Mouse (Mus musculus) gastrocnemius, adult 18-20 months (tissue): Measurements from ENCODE around the gene Olfr1120. TPM values are rescaled to one million over a fixed set of nuclear protein-coding genes. Genes with fewer than 3 reads are reported as not detected.
"Not testable (repeated sequence)": the region's sequence is repeated elsewhere in the genome, so short reads cannot be mapped to it uniquely, and the experiment has no call there.

ENCODE experiments used
- DNase-seq: peaks from one replicate; pipeline ENCODE4 v3.0.0; 2021; ENCODE audit warnings: low spot score
- long read RNA-seq, 2 experiments: library from polyadenylated mRNA; stranded (forward); transcript quantifications; one replicate each; pipeline ENCODE4 v2.0.0; 2021
- total RNA-seq, 2 experiments: library from RNA; stranded (reverse); gene quantifications; 2 replicates each; pipeline ENCODE4 v1.2.3; 2021

The Olfr1120 gene
- total RNA-seq: not detected
- long read RNA-seq, experiment 1: 0 reads
- long read RNA-seq, experiment 2: 0 reads

DNA sequence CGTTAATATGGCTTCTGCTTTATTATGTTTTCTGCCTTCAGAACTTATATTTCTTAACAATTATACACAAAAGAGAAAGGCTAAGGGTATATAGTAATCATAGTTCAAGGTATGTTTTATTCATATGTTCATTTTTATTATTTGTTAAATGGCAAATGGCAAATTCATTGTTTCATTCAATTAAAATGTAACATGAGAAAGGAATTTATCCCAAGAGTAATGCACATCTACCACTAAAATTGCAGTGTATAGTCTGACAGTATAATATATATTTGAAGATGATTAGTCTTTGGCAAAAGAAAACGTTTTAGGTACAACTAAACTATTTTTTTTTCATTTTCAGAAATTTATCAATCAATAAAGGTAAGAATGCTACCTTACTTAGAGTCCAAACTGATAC lies at the start of gene Olfr1120:
Olfr1120 (plus strand) TSS at position 301 of the 400 bp plus-strand sequence.
- no peak for DNase-seq

DNA sequence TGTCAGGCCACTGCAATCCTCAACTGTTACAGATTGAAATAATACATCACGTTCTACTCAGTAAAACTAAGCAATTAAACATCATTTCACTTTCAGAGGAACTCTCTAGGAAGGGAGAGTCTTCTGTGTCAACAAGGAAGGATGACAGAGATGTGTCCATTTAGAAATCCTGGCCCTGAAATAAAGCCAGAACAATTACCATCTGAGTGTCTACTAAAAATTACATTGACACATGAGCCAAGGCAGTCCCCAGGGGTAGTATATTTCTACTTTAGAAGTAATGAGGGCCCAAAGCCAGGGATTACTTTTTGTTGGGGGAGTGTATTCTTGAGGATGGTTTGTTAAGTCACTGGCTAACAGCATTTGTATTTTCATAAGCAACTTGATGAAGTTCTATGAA lies 47.3 kb upstream of the Olfr1120 start, which contains the start of gene Olfr1118:
Olfr1118 (plus strand) TSS at position 301 of the 400 bp plus-strand sequence.
- no peak for DNase-seq

DNA sequence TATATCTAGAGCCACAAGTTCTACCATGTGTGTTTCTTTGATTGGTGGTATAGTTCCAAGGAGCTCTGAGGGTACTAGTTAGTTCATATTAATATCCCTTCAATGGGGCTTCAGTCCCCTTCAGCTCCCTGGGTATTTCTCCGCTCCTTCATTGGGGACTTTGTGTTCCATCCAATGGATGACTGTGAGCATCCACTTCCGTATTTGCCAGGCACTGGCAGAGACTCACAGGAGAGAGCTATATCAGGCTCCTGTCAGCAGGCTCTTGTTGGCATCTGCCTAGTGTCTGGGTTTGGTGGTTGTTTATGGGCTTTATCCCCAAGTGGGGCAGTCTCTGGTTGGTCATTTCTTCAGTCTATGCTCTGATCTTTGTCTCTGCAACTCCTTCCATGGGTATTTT lies 5.5 kb downstream of the Olfr1120 start:
- not testable (repeated sequence) for DNase-seq

DNA sequence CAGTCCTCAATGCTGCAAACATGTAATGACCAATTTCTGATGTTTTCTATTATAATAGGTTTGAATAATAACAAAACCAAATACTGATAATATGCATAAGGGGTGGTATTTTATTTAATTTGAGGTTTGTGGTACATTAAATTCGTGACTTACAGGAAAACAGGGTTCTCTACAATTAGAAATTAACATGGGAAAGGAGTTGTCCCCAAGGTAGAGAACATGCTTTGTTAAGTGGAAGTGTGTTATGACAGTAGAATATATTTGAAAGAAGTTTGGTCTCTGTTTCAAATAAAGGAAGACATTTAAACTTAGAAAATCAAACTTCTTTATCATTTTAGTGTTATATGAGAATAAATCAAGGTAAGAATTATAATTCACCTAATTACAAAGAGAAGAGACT lies 15.0 kb downstream of the Olfr1120 start, which contains the start of gene Olfr1121:
Olfr1121 (plus strand) TSS at position 301 of the 400 bp plus-strand sequence.
- no peak for DNase-seq

DNA sequence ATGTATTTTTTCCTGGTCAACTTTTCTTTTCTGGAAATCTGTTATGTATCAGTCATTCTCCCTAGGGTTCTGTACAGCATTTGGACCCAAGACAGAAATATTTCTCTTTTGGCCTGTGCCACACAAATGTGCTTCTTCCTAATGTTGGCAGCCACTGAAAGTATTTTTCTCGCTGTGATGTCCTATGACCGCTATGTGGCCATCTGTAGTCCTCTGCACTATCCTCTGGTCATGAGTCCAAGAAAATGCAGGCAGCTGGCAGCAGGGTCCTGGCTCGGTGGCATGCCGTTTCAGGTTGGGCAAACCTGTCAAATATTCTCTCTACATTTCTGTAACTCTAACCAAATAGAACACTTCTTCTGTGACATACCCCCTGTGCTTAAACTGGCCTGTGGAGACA lies 17.1 kb downstream of the Olfr1120 start:
- DNase-seq: no peak

DNA sequence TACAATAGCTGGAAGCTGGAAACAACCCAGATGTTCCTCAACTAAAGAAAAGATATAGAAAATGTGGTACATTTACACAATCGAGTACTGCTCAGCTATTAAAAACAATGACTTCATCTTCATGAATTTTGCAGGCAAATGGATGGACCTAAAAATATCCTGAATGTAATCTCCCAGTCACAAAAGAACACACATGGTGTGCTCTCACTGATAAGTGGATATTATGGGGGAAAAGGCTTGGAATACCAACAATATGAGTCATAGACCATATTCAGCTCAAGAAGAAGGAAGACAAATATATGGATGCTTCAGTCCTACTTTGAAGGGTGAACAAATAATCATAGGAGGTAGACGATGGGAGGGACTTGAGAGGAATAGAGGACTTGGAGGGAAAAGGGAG lies 29.3 kb downstream of the Olfr1120 start:
- no peak for DNase-seq

DNA sequence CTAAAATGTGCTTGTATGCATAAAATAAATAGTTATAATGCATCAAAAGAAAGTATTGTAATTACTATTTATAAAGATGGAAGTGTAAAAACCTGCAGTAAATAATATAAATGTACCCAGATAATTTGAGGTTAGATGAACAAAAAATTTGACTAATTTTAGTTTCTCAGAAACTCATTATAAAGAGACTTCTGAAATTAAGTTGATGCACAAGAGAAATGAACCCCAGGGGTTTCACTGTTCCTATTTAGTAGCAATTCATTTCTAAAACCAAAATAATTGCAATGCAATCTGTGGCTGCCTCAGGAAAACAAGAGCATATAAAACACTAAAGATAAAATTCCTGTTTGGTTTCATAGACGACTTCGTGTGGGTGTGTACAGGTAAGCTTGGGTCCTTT lies 30.9 kb downstream of the Olfr1120 start, which contains the start of gene Olfr1122:
Olfr1122 (plus strand) TSS at position 301 of the 400 bp plus-strand sequence.
- DNase-seq: no peak

DNA sequence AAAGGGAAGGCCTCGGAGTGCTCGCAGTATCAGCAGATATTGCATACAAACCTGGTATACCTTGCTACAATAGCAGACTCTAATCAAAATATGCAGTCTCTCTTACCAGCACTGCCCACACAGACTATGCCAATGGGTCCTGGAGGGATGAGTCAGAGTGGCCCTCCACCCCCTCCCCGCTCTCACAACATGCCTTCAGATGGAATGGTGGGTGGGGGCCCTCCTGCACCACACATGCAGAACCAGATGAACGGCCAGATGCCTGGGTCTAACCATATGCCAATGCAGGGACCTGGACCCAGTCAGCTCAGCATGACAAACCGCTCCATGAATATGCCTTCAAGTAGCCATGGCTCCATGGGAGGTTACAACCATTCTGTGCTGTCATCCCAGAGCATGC lies 39.0 kb downstream of the Olfr1120 start:
- not testable (repeated sequence) for DNase-seq

DNA sequence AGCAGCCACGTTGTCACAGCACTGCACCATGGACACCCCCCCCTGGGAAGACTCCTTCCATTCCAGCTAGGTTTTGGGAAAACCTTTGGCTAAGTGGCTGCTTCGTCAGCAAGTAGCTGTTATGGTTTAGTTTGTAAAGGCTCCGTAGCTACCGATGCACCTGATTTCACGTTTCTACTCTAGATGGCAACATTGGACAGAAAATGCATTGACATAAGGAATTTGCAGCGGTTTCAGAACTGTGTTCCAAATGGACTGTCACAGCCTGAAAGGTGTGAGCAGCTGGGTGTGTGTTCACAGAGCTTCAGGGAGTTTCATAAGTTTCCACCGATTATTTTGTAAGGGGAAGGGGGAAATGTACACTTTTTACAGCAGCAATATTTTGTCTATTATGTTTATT lies 40.1 kb downstream of the Olfr1120 start:
- DNase-seq: not testable (repeated sequence)

Other genes starting within 250 kb of the Olfr1120 start
- not detected for gene Olfr259, start 240.2 kb upstream of the Olfr1120 start, total RNA-seq
- not detected for gene Olfr1110, start 214.5 kb upstream of the Olfr1120 start, total RNA-seq
- gene Olfr1111, start 202.2 kb upstream of the Olfr1120 start, total RNA-seq: not detected
- not detected for gene Olfr1112, start 167.0 kb upstream of the Olfr1120 start, total RNA-seq
- gene Olfr1113, start 145.8 kb upstream of the Olfr1120 start, total RNA-seq: not detected
- gene Olfr1115, start 106.8 kb upstream of the Olfr1120 start, total RNA-seq: not detected
- gene Olfr1116, start 87.3 kb upstream of the Olfr1120 start, total RNA-seq: not detected
- gene Olfr1118, start 47.2 kb upstream of the Olfr1120 start, total RNA-seq: not detected
- not detected for gene Olfr1121, start 15.1 kb downstream of the Olfr1120 start, total RNA-seq
- under 1 TPM in 1 of 2 experiments, not detected in 1; 0.05 TPM for gene Olfr1122, start 31.0 kb downstream of the Olfr1120 start, total RNA-seq
- gene Olfr1123, start 61.8 kb downstream of the Olfr1120 start, total RNA-seq: not detected
- gene Olfr1124, start 75.5 kb downstream of the Olfr1120 start, total RNA-seq: not detected
- not detected for gene Olfr1126, start 99.1 kb downstream of the Olfr1120 start, total RNA-seq
- not detected for gene Pramel7, start 142.3 kb downstream of the Olfr1120 start, total RNA-seq
- gene Pramel6, start 151.8 kb downstream of the Olfr1120 start, total RNA-seq: not detected
- not detected for gene Olfr153, start 177.0 kb downstream of the Olfr1120 start, total RNA-seq
- not detected for gene Olfr1128, start 190.7 kb downstream of the Olfr1120 start, total RNA-seq
- not detected for gene Olfr1129, start 219.1 kb downstream of the Olfr1120 start, total RNA-seq